ENCODE assay signal across 8 mouse cellular contexts in the genomic region with DNA sequence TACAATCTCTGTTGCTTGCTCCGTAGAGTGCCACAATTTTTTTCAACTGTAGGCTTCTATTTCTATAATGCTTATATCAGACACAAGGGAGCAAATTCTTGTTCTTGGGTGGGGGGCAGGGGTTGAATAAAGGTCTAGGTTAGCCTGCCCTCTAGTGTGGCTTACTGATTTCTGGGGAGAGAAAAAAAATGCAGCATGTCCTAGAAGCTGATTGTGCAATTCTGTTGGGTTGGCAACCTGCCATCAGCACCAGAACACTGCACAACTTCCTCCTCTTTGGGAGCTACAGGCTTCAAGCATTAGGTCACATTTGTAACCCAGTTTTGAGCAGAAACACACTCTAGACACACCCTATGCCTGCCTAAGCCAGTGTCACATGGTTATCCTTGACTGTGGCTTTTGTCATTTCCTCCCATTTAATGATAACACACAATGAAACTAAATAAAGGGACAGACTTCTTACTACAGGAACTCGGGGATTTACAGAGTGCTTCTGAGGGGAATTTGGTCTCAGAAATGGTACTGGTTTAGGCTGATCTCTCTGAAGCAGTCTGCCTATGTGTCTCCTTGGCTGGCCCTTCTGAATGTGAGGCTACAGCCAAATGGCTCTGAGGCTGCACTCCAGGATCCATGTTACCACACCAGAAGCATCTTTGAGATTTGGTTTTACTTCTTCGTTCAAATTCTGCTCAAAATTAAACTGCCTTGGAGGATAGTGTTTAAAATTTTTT.
A peak's percentile ranks its signal among the peaks of the same experiment; 100 is the strongest.
DNase-seq lines count a peak whose midpoint lies in the region; ATAC-seq lines count a peak whose summit lies in the region.

No protein-coding gene starts in this region.

- intact Hi-C loops in left cerebral cortex, postnatal 36 days (cut with DNase I) = no loop called here

- no peaks in the 10 kb centered on the region for H3K36me3 ChIP-seq in limb, embryonic 12.5 days
- no peaks in the 10 kb centered on the region for H3K36me3 ChIP-seq in limb, embryonic 10.5 days
- H3K36me3 ChIP-seq in midbrain, embryonic 15.5 days (replicated peaks) = no peaks in the 10 kb centered on the region

- no peak overlapping the region for H3K4me3 ChIP-seq in limb, embryonic 12.5 days (replicated peaks)
- H3K4me3 ChIP-seq in limb, embryonic 10.5 days = no peak overlapping the region
- H3K4me3 ChIP-seq in midbrain, embryonic 15.5 days = no peak overlapping the region

- no peaks in the 10 kb centered on the region for H3K9me3 ChIP-seq in limb, embryonic 12.5 days
- no peaks in the 10 kb centered on the region for H3K9me3 ChIP-seq in limb, embryonic 10.5 days (replicated peaks)
- H3K9me3 ChIP-seq in midbrain, embryonic 15.5 days = no peaks in the 10 kb centered on the region

- 62% methylated on average over 3 of the region's 3 CpGs for WGBS in limb, embryonic 12.5 days
- WGBS in limb, embryonic 10.5 days = 82% methylated on average over 3 of the region's 3 CpGs
- WGBS in midbrain, embryonic 15.5 days = 68% methylated on average over 3 of the region's 3 CpGs

- no peak overlapping the region for H3K9ac ChIP-seq in limb, embryonic 12.5 days (replicated peaks)
- H3K9ac ChIP-seq in midbrain, embryonic 15.5 days = no peak overlapping the region

- no peak overlapping the region for H3K4me2 ChIP-seq in limb, embryonic 12.5 days
- no peak overlapping the region for H3K4me2 ChIP-seq in midbrain, embryonic 15.5 days

- peak; percentile 75; the same call in 1 of the 2 replicates for ATAC-seq in limb, embryonic 12.5 days (ENCODE audit: insufficient number of reproducible peaks, insufficient read depth, low FRiP score, low TSS enrichment, low read depth)
- peak; percentile 98 for ATAC-seq in granulocyte monocyte progenitor cell, adult 5-6 weeks (replicated peaks; ENCODE audit: poor library complexity, severe bottlenecking)
- ATAC-seq in midbrain, embryonic 15.5 days (replicated peaks) = peak; percentile 65

- peaks cover 7% of the 10 kb centered on the region for H3K4me1 ChIP-seq in limb, embryonic 12.5 days (replicated peaks)
- H3K4me1 ChIP-seq in limb, embryonic 10.5 days = peaks cover 5% of the 10 kb centered on the region
- H3K4me1 ChIP-seq in midbrain, embryonic 15.5 days = no peaks in the 10 kb centered on the region; the same call in 1 of the 2 replicates

- H3K27me3 ChIP-seq in limb, embryonic 12.5 days = no peaks in the 10 kb centered on the region
- H3K27me3 ChIP-seq in limb, embryonic 10.5 days (ENCODE audit: low read depth, poor library complexity, severe bottlenecking) = no peaks in the 10 kb centered on the region
- H3K27me3 ChIP-seq in midbrain, embryonic 15.5 days (replicated peaks) = no peaks in the 10 kb centered on the region

- no peak for DNase-seq in limb, embryonic 10.5 days (ENCODE audit: low spot score)
- DNase-seq in cerebellum, postnatal 25 days = peak; percentile 16 to 48
- peak; percentile 74 for DNase-seq in kidney, adult 18-20 months
- DNase-seq in left cerebral cortex, postnatal 36 days (ENCODE audit: low spot score in 2 of 2) = peak; percentile 27 to 52
- DNase-seq in testis, postnatal 14 days (ENCODE audit: low spot score) = peak; percentile 57

- peak overlapping the region; percentile 75 for H3K27ac ChIP-seq in limb, embryonic 12.5 days
- no peak overlapping the region for H3K27ac ChIP-seq in limb, embryonic 10.5 days
- H3K27ac ChIP-seq in midbrain, embryonic 15.5 days = no peak overlapping the region
